Mouse (Mus musculus): Measurements from ENCODE around the gene Lyg1.
"Not testable (repeated sequence)": the region's sequence is repeated elsewhere in the genome, so short reads cannot be mapped to it uniquely, and the experiment has no call there.

Lyg1 gene

GRCm38 (mm10) chr1:37957659-37958058 lies at the start of gene Lyg1:
Gene Lyg1, minus strand, starts transcription at chr1:37957759.
- no peak for DNase-seq (ENCODE audit: low spot score)

GRCm38 (mm10) chr1:38006741-38007140 lies 49.2 kb upstream of the Lyg1 start:
- no peak for DNase-seq (ENCODE audit: low spot score)

- no peak for DNase-seq (ENCODE audit: low spot score)
These were observed 45.5 kb upstream of the Lyg1 start for GRCm38 (mm10) chr1:38003046-38003445.

- DNase-seq (ENCODE audit: low spot score), result no peak
These were observed 44.4 kb upstream of the Lyg1 start for GRCm38 (mm10) chr1:38001956-38002355.

- DNase-seq (ENCODE audit: low spot score), result no peak
These were observed 43.3 kb upstream of the Lyg1 start for GRCm38 (mm10) chr1:38000844-38001243.

GRCm38 (mm10) chr1:37999552-37999951 lies 42.0 kb upstream of the Lyg1 start:
- DNase-seq (ENCODE audit: low spot score), result no peak

GRCm38 (mm10) chr1:37998371-37999199 lies 41.0 kb upstream of the Lyg1 start:
- DNase-seq (ENCODE audit: low spot score), result peak; percentile 16

GRCm38 (mm10) chr1:37997867-37998266 lies 40.3 kb upstream of the Lyg1 start, which contains the start of the genes Txndc9 and Eif5b:
Gene Txndc9, minus strand, starts transcription at chr1:37997893.
Gene Eif5b, plus strand, starts transcription at chr1:37998010.
- DNase-seq (ENCODE audit: low spot score), result peak; percentile 95

GRCm38 (mm10) chr1:37996877-37997484 lies 39.4 kb upstream of the Lyg1 start:
- DNase-seq (ENCODE audit: low spot score), result peak; percentile 99

- DNase-seq (ENCODE audit: low spot score), result no peak
These were observed 38.7 kb upstream of the Lyg1 start for GRCm38 (mm10) chr1:37996226-37996625.

- DNase-seq (ENCODE audit: low spot score), result no peak
These were observed 30.3 kb upstream of the Lyg1 start for GRCm38 (mm10) chr1:37987856-37988255.

GRCm38 (mm10) chr1:37985764-37986323 lies 28.3 kb upstream of the Lyg1 start:
- DNase-seq (ENCODE audit: low spot score), result peak; percentile 46

- no peak for DNase-seq (ENCODE audit: low spot score)
These were observed 26.8 kb upstream of the Lyg1 start for GRCm38 (mm10) chr1:37984326-37984725.

- no peak for DNase-seq (ENCODE audit: low spot score)
These were observed 19.7 kb upstream of the Lyg1 start for GRCm38 (mm10) chr1:37977303-37977702.

- not testable (repeated sequence) for DNase-seq (ENCODE audit: low spot score)
These were observed 19.1 kb upstream of the Lyg1 start for GRCm38 (mm10) chr1:37976666-37977065.

GRCm38 (mm10) chr1:37971520-37971919 lies 14.0 kb upstream of the Lyg1 start:
- no peak for DNase-seq (ENCODE audit: low spot score)

GRCm38 (mm10) chr1:37968746-37969145 lies 11.2 kb upstream of the Lyg1 start:
- no peak for DNase-seq (ENCODE audit: low spot score)

- DNase-seq (ENCODE audit: low spot score), result no peak
These were observed 8.0 kb upstream of the Lyg1 start for GRCm38 (mm10) chr1:37965571-37965970.

GRCm38 (mm10) chr1:37959486-37959885 lies 1.9 kb upstream of the Lyg1 start:
- no peak for DNase-seq (ENCODE audit: low spot score)

- DNase-seq (ENCODE audit: low spot score), result no peak
These were observed 957 bp upstream of the Lyg1 start for GRCm38 (mm10) chr1:37958516-37958915.

- no peak for DNase-seq (ENCODE audit: low spot score)
These were observed 698 bp downstream of the Lyg1 start for GRCm38 (mm10) chr1:37956690-37957431.

GRCm38 (mm10) chr1:37955251-37955650 lies 2.3 kb downstream of the Lyg1 start:
- no peak for DNase-seq (ENCODE audit: low spot score)

Measured in retina, embryonic 14.5 days (tissue).